Mouse (Mus musculus): ENCODE data around the gene Klf1.
A peak's percentile ranks its signal among the peaks of the same experiment; 100 is the strongest.
"Not testable (repeated sequence)": the region's sequence is repeated elsewhere in the genome, so short reads cannot be mapped to it uniquely, and the experiment has no call there.

Gene Klf1

DNA sequence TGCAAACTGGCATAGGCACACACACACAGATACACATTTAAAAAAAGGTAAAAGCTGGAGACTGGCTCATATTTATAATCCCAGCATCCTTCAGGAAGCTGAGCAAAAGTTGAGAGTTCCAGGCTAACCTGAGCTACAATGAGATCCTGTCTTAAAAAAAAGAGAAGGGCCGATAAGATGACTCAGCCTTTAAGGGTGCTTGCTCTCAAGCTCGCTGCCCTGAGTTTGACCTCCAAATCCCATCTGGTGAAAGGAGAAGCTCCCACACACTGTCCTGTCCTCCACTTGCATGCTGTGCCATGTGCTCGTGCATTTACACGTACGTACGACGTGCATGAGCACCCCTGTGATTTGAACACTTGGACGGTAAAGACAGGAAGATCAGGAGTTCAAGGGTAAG is 5.8 kb downstream of the Klf1 start:
- no peak for DNase-seq (ENCODE audit: low spot score)

GRCm38 (mm10) chr8:84907979-84908378 is 6.3 kb downstream of the Klf1 start:
- not testable (repeated sequence) for DNase-seq (ENCODE audit: low spot score)

- DNase-seq (ENCODE audit: low spot score), result peak; percentile 93
Observed at GRCm38 (mm10) chr8:84908421-84909161, 6.9 kb downstream of the Klf1 start, which contains the start of gene Dnase2a. Gene Dnase2a, plus strand, starts transcription at chr8:84908560.

GRCm38 (mm10) chr8:84909162-84909767 is 7.5 kb downstream of the Klf1 start:
- DNase-seq (ENCODE audit: low spot score), result no peak

- no peak for DNase-seq (ENCODE audit: low spot score)
Observed at GRCm38 (mm10) chr8:84909949-84910348, 8.2 kb downstream of the Klf1 start.

- DNase-seq (ENCODE audit: low spot score), result no peak
Observed at GRCm38 (mm10) chr8:84910551-84910950, 8.8 kb downstream of the Klf1 start.

- DNase-seq (ENCODE audit: low spot score), result no peak
Observed at GRCm38 (mm10) chr8:84911854-84912253, 10.1 kb downstream of the Klf1 start.

GRCm38 (mm10) chr8:84912391-84912790 is 10.7 kb downstream of the Klf1 start:
- DNase-seq (ENCODE audit: low spot score), result no peak

DNA sequence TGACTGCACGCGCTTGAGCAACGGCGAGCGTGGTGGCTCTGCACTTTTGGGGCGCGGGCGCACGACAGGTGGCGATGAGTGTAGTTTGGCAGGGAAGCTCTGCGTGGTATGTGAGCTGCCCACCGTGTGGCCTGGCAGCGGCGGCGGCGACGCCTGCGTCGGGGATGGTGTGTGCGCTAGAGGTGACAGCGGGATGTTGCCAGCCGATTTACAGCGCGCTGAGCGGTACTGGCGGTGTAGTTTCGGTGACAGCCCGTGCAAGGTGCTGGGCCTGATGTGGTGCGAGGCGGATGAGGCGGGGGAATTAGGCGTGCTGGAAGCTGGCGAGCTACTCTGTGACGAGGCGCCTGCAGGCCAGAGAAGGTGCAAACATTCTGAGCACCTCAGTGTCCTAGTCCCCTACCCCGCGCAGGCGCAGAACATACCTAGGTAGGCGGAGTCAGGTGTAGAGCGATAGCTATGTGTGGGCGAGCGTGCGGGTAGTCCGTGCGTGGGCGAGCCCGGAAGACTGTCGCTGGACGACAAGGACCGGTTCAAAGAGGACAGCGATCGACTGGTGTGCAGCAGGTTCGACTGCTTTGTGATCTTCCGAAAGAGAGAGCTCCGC is 11.3 kb downstream of the Klf1 start:
- peak; percentile 90 for DNase-seq (ENCODE audit: low spot score)

DNA sequence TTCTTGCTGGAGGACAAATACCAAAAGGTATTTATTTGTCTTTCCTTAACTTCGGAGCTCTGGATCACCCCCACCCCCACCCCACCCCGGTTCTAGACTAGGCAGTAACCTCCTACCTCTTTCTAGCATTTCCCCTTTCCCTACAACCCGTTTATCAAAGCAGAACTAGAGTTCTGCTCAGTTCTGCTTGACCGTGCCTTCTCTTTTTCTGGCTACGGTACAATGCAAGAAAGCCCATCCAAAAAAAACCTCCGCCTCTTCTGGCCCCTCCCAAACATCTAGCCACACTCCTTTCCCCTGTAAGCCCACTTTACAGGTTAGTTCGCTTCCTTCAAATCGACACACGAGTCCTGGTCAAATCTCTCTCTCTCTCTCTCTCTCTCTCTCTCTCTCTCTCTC is 11.8 kb downstream of the Klf1 start:
- DNase-seq (ENCODE audit: low spot score), result no peak

- DNase-seq (ENCODE audit: low spot score), result peak; percentile 63
Observed at GRCm38 (mm10) chr8:84913960-84914359, 12.2 kb downstream of the Klf1 start.

GRCm38 (mm10) chr8:84915269-84915668 is 13.5 kb downstream of the Klf1 start:
- DNase-seq (ENCODE audit: low spot score), result no peak

GRCm38 (mm10) chr8:84917781-84918180 is 16.1 kb downstream of the Klf1 start:
- DNase-seq (ENCODE audit: low spot score), result no peak

GRCm38 (mm10) chr8:84918646-84919045 is 16.9 kb downstream of the Klf1 start:
- no peak for DNase-seq (ENCODE audit: low spot score)

DNA sequence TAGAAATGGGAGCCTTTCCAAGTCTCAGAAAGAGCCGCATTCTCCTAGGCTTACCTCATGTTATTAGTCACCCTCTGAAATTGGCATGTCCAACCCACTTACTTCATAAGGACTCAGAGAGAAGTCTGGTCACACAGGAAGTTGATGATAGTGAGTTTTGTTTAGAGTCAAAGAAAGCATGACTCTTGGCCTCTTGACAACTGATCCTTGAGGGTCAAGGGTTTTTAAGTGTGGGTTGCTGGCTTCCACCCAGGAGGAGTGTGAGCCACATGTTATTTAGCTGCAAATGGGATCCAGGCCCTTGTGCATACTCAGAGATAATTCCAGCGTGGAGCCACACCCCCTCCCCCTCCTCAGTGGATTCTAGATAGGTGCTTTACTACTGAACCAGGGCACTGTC is 19.9 kb downstream of the Klf1 start:
- DNase-seq (ENCODE audit: low spot score), result no peak

- no peak for DNase-seq (ENCODE audit: low spot score)
Observed at GRCm38 (mm10) chr8:84925557-84925956, 23.8 kb downstream of the Klf1 start.

DNA sequence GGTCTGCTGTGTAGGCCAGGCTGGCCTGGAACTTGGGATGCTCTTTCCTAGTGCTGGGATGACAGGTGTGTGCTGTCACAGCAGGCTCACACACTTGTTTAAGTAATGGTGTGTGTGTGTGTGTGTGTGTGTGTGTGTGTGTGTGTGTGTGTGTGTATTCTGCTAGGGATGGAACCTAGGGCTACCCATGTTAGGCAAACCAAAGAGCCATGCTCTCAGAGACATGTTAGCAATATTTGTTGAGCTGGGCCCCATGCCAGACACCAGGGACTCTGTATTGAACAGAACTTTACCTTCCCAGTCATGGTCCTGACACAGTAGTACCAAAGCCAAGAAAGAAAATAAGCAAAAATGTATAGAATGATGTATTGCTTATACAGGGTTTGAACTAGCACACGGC is 25.8 kb downstream of the Klf1 start:
- no peak for DNase-seq (ENCODE audit: low spot score)

- DNase-seq (ENCODE audit: low spot score), result peak; percentile 51
Observed at GRCm38 (mm10) chr8:84928456-84929306, 27.0 kb downstream of the Klf1 start.

DNA sequence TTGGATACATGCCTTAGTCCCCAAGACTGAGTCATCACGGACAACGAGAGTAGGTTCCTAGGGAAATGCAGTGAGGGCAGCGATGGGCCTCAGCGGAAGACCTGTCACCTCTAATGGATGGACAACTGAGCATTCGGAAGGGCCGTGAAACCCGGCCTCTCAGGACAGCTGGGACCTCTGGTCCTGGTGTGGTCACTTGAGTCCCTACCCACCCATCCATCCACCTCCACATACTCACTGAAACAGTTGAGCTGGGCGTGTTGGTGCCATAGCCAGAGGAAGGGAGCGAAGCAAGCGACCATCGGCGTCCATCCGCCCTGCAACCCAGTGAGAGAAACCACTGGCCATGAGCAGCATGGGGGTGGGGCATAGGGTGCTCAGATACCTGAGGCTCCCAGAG is 28.9 kb downstream of the Klf1 start:
- DNase-seq (ENCODE audit: low spot score), result no peak

DNA sequence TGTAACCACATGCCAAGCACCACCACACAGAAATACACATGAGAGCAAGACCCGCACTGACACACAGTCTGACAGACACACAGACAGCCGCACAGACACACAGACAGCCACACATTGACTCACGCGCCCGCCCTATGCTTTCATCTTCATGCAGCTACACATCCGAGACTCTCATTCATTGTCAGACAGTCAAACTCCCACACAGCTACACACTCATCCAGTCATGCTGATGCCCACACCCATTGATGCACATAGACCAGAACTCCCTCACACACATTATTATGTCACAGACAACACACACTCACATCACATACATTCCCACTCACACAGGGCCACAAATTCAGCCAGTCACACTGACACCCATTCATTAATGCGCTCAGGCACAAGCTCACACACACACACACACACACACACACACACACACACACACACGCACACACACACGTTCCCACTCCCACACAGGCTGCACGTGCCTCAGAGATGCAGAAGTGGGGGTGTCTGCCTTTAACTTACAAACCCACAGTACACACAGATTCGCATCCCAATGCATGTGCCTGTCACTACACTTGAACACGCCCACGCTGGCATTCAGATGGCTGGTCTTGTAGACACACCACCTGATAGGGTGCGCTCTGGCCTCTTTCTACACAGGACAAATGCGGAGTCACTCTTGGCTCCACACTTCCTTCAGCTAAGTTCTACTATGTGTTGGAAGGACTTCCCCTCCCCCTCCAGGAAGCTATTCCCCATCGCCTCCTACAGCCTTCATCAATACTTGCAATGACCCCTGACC is 32.2 kb downstream of the Klf1 start:
- DNase-seq (ENCODE audit: low spot score), result no peak

- DNase-seq (ENCODE audit: low spot score), result no peak
Observed at GRCm38 (mm10) chr8:84934860-84935259, 33.1 kb downstream of the Klf1 start.

GRCm38 (mm10) chr8:84935489-84935888 is 33.8 kb downstream of the Klf1 start:
- DNase-seq (ENCODE audit: low spot score), result no peak

Data from T-cell, adult 2 months (primary cell).